Mouse (Mus musculus) liver, embryonic 14.5 days (tissue): ENCODE results near the gene Dexi.

ENCODE experiments used
- CTCF ChIP-seq: IDR thresholded peaks from 2 replicates; pipeline ENCODE4 v1.5.1; 2016; ENCODE audit warnings: antibody characterized with exemption, low read depth, control low read depth
- EP300 ChIP-seq: IDR thresholded peaks from 2 replicates; pipeline ENCODE4 v1.6.1; 2016; ENCODE audit warnings: antibody characterized with exemption, low read depth

GRCm38 (mm10) chr16:10534567-10534966 is 8.3 kb downstream of the Dexi start:
- TF ChIP-seq CTCF (no peak), EP300 (no peak)
